Mouse (Mus musculus): ENCODE results near the gene Dlst. TPM values are rescaled to one million over a fixed set of nuclear protein-coding genes. Genes with fewer than 3 reads are reported as not detected.

The Dlst gene
- total and polyA plus RNA-seq, 3 experiments, result 163 to 376 (median 230) TPM

DNA sequence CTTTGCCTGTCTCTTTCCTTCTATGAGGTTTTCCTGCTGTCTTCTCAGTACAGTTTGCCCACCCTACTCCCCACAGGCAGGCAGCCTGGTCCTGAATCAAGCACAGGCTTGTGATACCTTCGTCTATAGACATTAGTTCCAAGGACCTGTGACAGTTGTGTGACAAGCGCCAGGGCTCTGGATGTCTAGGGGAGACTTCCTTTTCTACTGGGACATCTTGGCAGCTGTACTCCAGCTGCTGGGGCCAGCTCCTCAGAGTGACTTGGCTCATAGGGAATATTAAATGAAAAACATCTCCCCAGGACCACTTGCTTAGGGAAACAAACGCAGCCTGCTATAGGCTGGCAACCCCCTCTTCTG is 60.3 kb downstream of the Dlst start:
- Histone ChIP-seq H3K4me3 (ENCODE audit: control insufficient read depth in 1 of 2, insufficient read depth in 1 of 2, low read depth in 2 of 2, low read length in 2 of 2) (no peak overlapping the region), H3K4me1 (ENCODE audit: control insufficient read depth in 1 of 2, insufficient read depth in 2 of 2, low read length in 2 of 2) (no peaks in the 10 kb centered on the region; a peak in 1 of 4 replicates), H3K27me3 (ENCODE audit: control insufficient read depth in 1 of 2, insufficient read depth in 2 of 2, low read length in 2 of 2) (peaks cover 0 to 1% of the 10 kb centered on the region in 2 experiments; a peak in 1 of 4 replicates), H3K9ac (ENCODE audit: control insufficient read depth, low read depth, low read length, poor library complexity, severe bottlenecking) (no peak overlapping the region), H3K79me2 (ENCODE audit: control insufficient read depth, insufficient read depth, low read length, poor library complexity) (no peaks in the 10 kb centered on the region), H3K36me3 (ENCODE audit: control insufficient read depth in 1 of 2, insufficient read depth in 2 of 2, low read length in 2 of 2) (no peaks in the 10 kb centered on the region), H3K9me3 (replicated peaks; ENCODE audit: insufficient read depth, low read length) (no peaks in the 10 kb centered on the region), H3K27ac (ENCODE audit: control insufficient read depth, low read depth, low read length) (no peak overlapping the region)
- TF ChIP-seq MXI1 (IDR thresholded peaks at IDR 0.05; ENCODE audit: low read depth, low read length) (no peak), USF1 (IDR thresholded peaks at IDR 0.05; ENCODE audit: low read depth, low read length) (no peak), EP300 (IDR thresholded peaks at IDR 0.05; ENCODE audit: low read depth in 1 of 2, low read length in 2 of 2) (no peak), CHD1 (IDR thresholded peaks at IDR 0.05; ENCODE audit: low read depth, low read length) (no peak), NELFE (IDR thresholded peaks at IDR 0.05; ENCODE audit: low read depth, low read length) (no peak), ETS1 (IDR thresholded peaks at IDR 0.05; ENCODE audit: low read depth, low read length) (no peak), TAL1 (IDR thresholded peaks at IDR 0.05; ENCODE audit: low read length) (no peak), E2F4 (IDR thresholded peaks at IDR 0.05; ENCODE audit: borderline replicate concordance, low read depth, low read length) (no peak), ZC3H11A (IDR thresholded peaks at IDR 0.05; ENCODE audit: low read depth, low read length) (no peak), TBP (IDR thresholded peaks at IDR 0.05; ENCODE audit: low read depth, low read length) (no peak), ZKSCAN1 (IDR thresholded peaks at IDR 0.05; ENCODE audit: low read depth, low read length) (no peak), SMC3 (IDR thresholded peaks at IDR 0.05; ENCODE audit: low read depth, low read length) (no peak), JUND (IDR thresholded peaks at IDR 0.05; ENCODE audit: low read depth, low read length) (no peak), KAT2A (conservative IDR thresholded peaks at IDR 0.05; ENCODE audit: low read depth, low read length) (no peak), POLR2A (IDR thresholded peaks at IDR 0.05; ENCODE audit: control insufficient read depth in 1 of 2, insufficient read depth in 1 of 2, low read depth in 1 of 2, low read length in 2 of 2, poor library complexity in 1 of 2) (no peak), GATA1 (IDR thresholded peaks at IDR 0.05; ENCODE audit: low read depth, low read length) (no peak), CHD2 (IDR thresholded peaks at IDR 0.05; ENCODE audit: low read length) (no peak)
- no peak for DNase-seq (ENCODE audit: low read depth, low spot score)

DNA sequence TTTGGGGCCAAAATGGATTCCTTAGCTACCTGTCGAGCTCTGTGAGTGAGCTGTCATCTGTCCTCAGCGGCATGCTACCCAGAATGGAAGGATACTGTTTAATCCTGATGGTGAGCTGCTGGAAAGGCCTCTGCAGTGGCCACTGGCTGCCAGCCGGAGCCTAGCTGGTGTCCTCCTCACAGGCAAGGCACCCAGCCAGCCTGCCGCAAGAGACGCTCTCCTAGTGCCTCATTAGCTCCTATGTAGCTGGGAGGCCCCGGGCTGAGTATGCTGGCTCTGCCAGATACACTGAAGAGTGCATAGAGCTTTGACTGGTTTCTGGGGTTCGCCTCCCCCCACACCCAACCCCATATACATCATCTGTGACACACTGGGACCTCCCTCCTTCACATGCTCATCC is 63.4 kb downstream of the Dlst start:
- Histone ChIP-seq H3K36me3 (ENCODE audit: control insufficient read depth in 1 of 2, insufficient read depth in 2 of 2, low read length in 2 of 2) (no peaks in the 10 kb centered on the region), H3K4me3 (ENCODE audit: control insufficient read depth in 1 of 2, insufficient read depth in 1 of 2, low read depth in 2 of 2, low read length in 2 of 2) (no peak overlapping the region), H3K79me2 (ENCODE audit: control insufficient read depth, insufficient read depth, low read length, poor library complexity) (no peaks in the 10 kb centered on the region), H3K9me3 (replicated peaks; ENCODE audit: insufficient read depth, low read length) (no peaks in the 10 kb centered on the region), H3K4me1 (ENCODE audit: control insufficient read depth in 1 of 2, insufficient read depth in 2 of 2, low read length in 2 of 2) (peaks cover 3 to 11% of the 10 kb centered on the region in 2 experiments; a peak in 3 of 4 replicates), H3K9ac (ENCODE audit: control insufficient read depth, low read depth, low read length, poor library complexity, severe bottlenecking) (no peak overlapping the region), H3K27me3 (ENCODE audit: control insufficient read depth in 1 of 2, insufficient read depth in 2 of 2, low read length in 2 of 2) (peaks cover 0 to 1% of the 10 kb centered on the region in 2 experiments; a peak in 1 of 4 replicates), H3K27ac (ENCODE audit: control insufficient read depth, low read depth, low read length) (no peak overlapping the region)
- DNase-seq (ENCODE audit: low read depth, low spot score), result no peak
- TF ChIP-seq MYC (IDR thresholded peaks at IDR 0.05; ENCODE audit: low read depth, low read length) (no peak), ETS1 (IDR thresholded peaks at IDR 0.05; ENCODE audit: low read depth, low read length) (no peak), GATA1 (IDR thresholded peaks at IDR 0.05; ENCODE audit: low read depth, low read length) (no peak), RCOR1 (IDR thresholded peaks at IDR 0.05; ENCODE audit: low read depth, low read length) (no peak), CHD2 (IDR thresholded peaks at IDR 0.05; ENCODE audit: low read length) (no peak), MAZ (IDR thresholded peaks at IDR 0.05; ENCODE audit: low read depth, low read length) (no peak), SMC3 (IDR thresholded peaks at IDR 0.05; ENCODE audit: low read depth, low read length) (no peak), TCF12 (IDR thresholded peaks at IDR 0.05; ENCODE audit: low read depth, low read length) (no peak), USF2 (IDR thresholded peaks at IDR 0.05; ENCODE audit: borderline replicate concordance in 1 of 2, insufficient read depth in 1 of 2, low read depth in 1 of 2, low read length in 2 of 2) (no peak), ZKSCAN1 (IDR thresholded peaks at IDR 0.05; ENCODE audit: low read depth, low read length) (no peak), NRF1 (IDR thresholded peaks at IDR 0.05; ENCODE audit: insufficient read depth, low read depth, low read length, poor library complexity, severe bottlenecking) (no peak), MAFK (IDR thresholded peaks at IDR 0.05; ENCODE audit: borderline replicate concordance, low read depth, low read length) (no peak), BHLHE40 (IDR thresholded peaks at IDR 0.05; ENCODE audit: borderline replicate concordance, low read depth, low read length) (no peak), EP300 (IDR thresholded peaks at IDR 0.05; ENCODE audit: low read depth in 1 of 2, low read length in 2 of 2) (no peak), KAT2A (conservative IDR thresholded peaks at IDR 0.05; ENCODE audit: low read depth, low read length) (no peak), RAD21 (IDR thresholded peaks at IDR 0.05; ENCODE audit: low read depth, low read length) (no peak)
